Mouse (Mus musculus): ENCODE measurements around the gene Xpr1. TPM values are rescaled to one million over a fixed set of nuclear protein-coding genes. Genes with fewer than 3 reads are reported as not detected.

Gene Xpr1
- polyA plus RNA-seq, 1 experiment from 2014 or later, result 7.5 TPM

- H3K9me3 ChIP-seq (ENCODE audit: control insufficient read depth, low read length), result no peaks in the 10 kb centered on the region
- no peak overlapping the region for H3K27ac ChIP-seq (ENCODE audit: low read length)
- ATAC-seq (ENCODE audit: low read depth), result no peak
- WGBS, result 40% methylated on average over 4 of the region's 4 CpGs
- no peak overlapping the region for H3K4me3 ChIP-seq (ENCODE audit: low read length)
- H3K4me2 ChIP-seq (ENCODE audit: low read depth, low read length), result no peak overlapping the region
- H3K9ac ChIP-seq (ENCODE audit: low read length), result no peak overlapping the region
- H3K36me3 ChIP-seq (ENCODE audit: control insufficient read depth, insufficient read depth, low read length), result no peaks in the 10 kb centered on the region
- peaks cover 2% of the 10 kb centered on the region for H3K4me1 ChIP-seq (replicated peaks; ENCODE audit: control insufficient read depth, insufficient read depth, low read length)
- H3K27me3 ChIP-seq (ENCODE audit: control insufficient read depth, insufficient read depth, low read depth, low read length), result no peaks in the 10 kb centered on the region
Measured at GRCm38 (mm10) chr1:155415421-155415820, 1.8 kb downstream of the Xpr1 start.

GRCm38 (mm10) chr1:155412705-155413104 lies 4.5 kb downstream of the Xpr1 start:
- no peak overlapping the region for H3K4me3 ChIP-seq (ENCODE audit: low read length)
- no peak overlapping the region for H3K27ac ChIP-seq (ENCODE audit: low read length)
- H3K9me3 ChIP-seq (ENCODE audit: control insufficient read depth, low read length), result no peaks in the 10 kb centered on the region
- WGBS, result 77% methylated on average over 2 of the region's 2 CpGs
- no peaks in the 10 kb centered on the region for H3K27me3 ChIP-seq (ENCODE audit: control insufficient read depth, insufficient read depth, low read depth, low read length)
- H3K9ac ChIP-seq (ENCODE audit: low read length), result no peak overlapping the region
- H3K36me3 ChIP-seq (ENCODE audit: control insufficient read depth, insufficient read depth, low read length), result no peaks in the 10 kb centered on the region
- ATAC-seq (ENCODE audit: low read depth), result no peak
- no peak overlapping the region for H3K4me2 ChIP-seq (ENCODE audit: low read depth, low read length)
- peaks cover 2% of the 10 kb centered on the region for H3K4me1 ChIP-seq (replicated peaks; ENCODE audit: control insufficient read depth, insufficient read depth, low read length)

GRCm38 (mm10) chr1:155408577-155408966 lies 8.6 kb downstream of the Xpr1 start:
- no peak overlapping the region for H3K4me2 ChIP-seq (ENCODE audit: low read depth, low read length)
- no peak overlapping the region for H3K27ac ChIP-seq (ENCODE audit: low read length)
- WGBS, result 73% methylated on average over 2 of the region's 2 CpGs
- no peaks in the 10 kb centered on the region for H3K9me3 ChIP-seq (ENCODE audit: control insufficient read depth, low read length)
- no peak overlapping the region for H3K4me3 ChIP-seq (ENCODE audit: low read length)
- no peak for ATAC-seq (ENCODE audit: low read depth)
- H3K9ac ChIP-seq (ENCODE audit: low read length), result no peak overlapping the region
- no peaks in the 10 kb centered on the region for H3K4me1 ChIP-seq (replicated peaks; ENCODE audit: control insufficient read depth, insufficient read depth, low read length)
- no peaks in the 10 kb centered on the region for H3K36me3 ChIP-seq (ENCODE audit: control insufficient read depth, insufficient read depth, low read length)
- no peaks in the 10 kb centered on the region for H3K27me3 ChIP-seq (ENCODE audit: control insufficient read depth, insufficient read depth, low read depth, low read length)

- Histone ChIP-seq H3K4me2 (ENCODE audit: low read depth, low read length) (no peak overlapping the region), H3K4me1 (replicated peaks; ENCODE audit: control insufficient read depth, insufficient read depth, low read length) (no peaks in the 10 kb centered on the region), H3K4me3 (ENCODE audit: low read length) (no peak overlapping the region), H3K9ac (ENCODE audit: low read length) (no peak overlapping the region), H3K9me3 (ENCODE audit: control insufficient read depth, low read length) (no peaks in the 10 kb centered on the region), H3K27ac (ENCODE audit: low read length) (no peak overlapping the region), H3K36me3 (ENCODE audit: control insufficient read depth, insufficient read depth, low read length) (no peaks in the 10 kb centered on the region), H3K27me3 (ENCODE audit: control insufficient read depth, insufficient read depth, low read depth, low read length) (no peaks in the 10 kb centered on the region)
- WGBS, result 73% methylated on average over 11 of the region's 11 CpGs
- ATAC-seq (ENCODE audit: low read depth), result no peak
Measured at GRCm38 (mm10) chr1:155407697-155408576, 9.3 kb downstream of the Xpr1 start.

GRCm38 (mm10) chr1:155400056-155400455 lies 17.2 kb downstream of the Xpr1 start:
- no peak for ATAC-seq (ENCODE audit: low read depth)
- Histone ChIP-seq H3K36me3 (ENCODE audit: control insufficient read depth, insufficient read depth, low read length) (no peaks in the 10 kb centered on the region), H3K4me2 (ENCODE audit: low read depth, low read length) (no peak overlapping the region), H3K4me1 (replicated peaks; ENCODE audit: control insufficient read depth, insufficient read depth, low read length) (no peaks in the 10 kb centered on the region), H3K27ac (ENCODE audit: low read length) (no peak overlapping the region), H3K9me3 (ENCODE audit: control insufficient read depth, low read length) (no peaks in the 10 kb centered on the region), H3K27me3 (ENCODE audit: control insufficient read depth, insufficient read depth, low read depth, low read length) (no peaks in the 10 kb centered on the region), H3K9ac (ENCODE audit: low read length) (no peak overlapping the region), H3K4me3 (ENCODE audit: low read length) (no peak overlapping the region)
- WGBS, result 79% methylated on average over 4 of the region's 4 CpGs

- Histone ChIP-seq H3K4me3 (ENCODE audit: low read length) (no peak overlapping the region), H3K27me3 (ENCODE audit: control insufficient read depth, insufficient read depth, low read depth, low read length) (no peaks in the 10 kb centered on the region), H3K9me3 (ENCODE audit: control insufficient read depth, low read length) (no peaks in the 10 kb centered on the region), H3K4me1 (replicated peaks; ENCODE audit: control insufficient read depth, insufficient read depth, low read length) (no peaks in the 10 kb centered on the region), H3K4me2 (ENCODE audit: low read depth, low read length) (no peak overlapping the region), H3K27ac (ENCODE audit: low read length) (no peak overlapping the region), H3K36me3 (ENCODE audit: control insufficient read depth, insufficient read depth, low read length) (no peaks in the 10 kb centered on the region), H3K9ac (ENCODE audit: low read length) (no peak overlapping the region)
- no peak for ATAC-seq (ENCODE audit: low read depth)
- 71% methylated on average over 6 of the region's 6 CpGs for WGBS
Measured at GRCm38 (mm10) chr1:155394829-155395228, 22.4 kb downstream of the Xpr1 start.

DNA sequence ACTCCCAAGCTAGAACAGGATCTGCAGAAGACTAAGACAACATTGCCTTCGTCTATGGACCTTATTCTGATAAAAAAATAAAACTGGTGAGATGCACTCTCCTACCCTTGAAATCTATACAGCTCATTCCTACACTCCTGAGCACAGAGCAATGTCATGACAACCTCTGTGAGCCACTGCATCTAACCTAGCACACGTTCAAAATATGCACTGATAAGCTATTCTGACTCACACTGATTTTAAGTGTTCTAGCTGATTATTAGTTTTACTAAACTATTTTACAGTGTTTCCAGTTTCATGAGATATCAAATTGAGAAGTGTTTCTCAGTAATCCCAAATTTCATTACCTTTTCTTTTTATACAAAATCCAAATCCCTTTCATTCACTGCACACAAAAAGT lies 23.2 kb downstream of the Xpr1 start:
- no peak overlapping the region for H3K4me2 ChIP-seq (ENCODE audit: low read depth, low read length)
- no peak overlapping the region for H3K9ac ChIP-seq (ENCODE audit: low read length)

GRCm38 (mm10) chr1:155392825-155393224 lies 24.4 kb downstream of the Xpr1 start:
- H3K36me3 ChIP-seq (ENCODE audit: control insufficient read depth, insufficient read depth, low read length), result no peaks in the 10 kb centered on the region
- H3K9ac ChIP-seq (ENCODE audit: low read length), result no peak overlapping the region
- H3K27me3 ChIP-seq (ENCODE audit: control insufficient read depth, insufficient read depth, low read depth, low read length), result no peaks in the 10 kb centered on the region
- H3K4me1 ChIP-seq (replicated peaks; ENCODE audit: control insufficient read depth, insufficient read depth, low read length), result no peaks in the 10 kb centered on the region
- no peaks in the 10 kb centered on the region for H3K9me3 ChIP-seq (ENCODE audit: control insufficient read depth, low read length)
- no peak overlapping the region for H3K27ac ChIP-seq (ENCODE audit: low read length)
- no peak for ATAC-seq (ENCODE audit: low read depth)
- H3K4me3 ChIP-seq (ENCODE audit: low read length), result no peak overlapping the region
- WGBS, result 90% methylated on average over 7 of the region's 7 CpGs
- H3K4me2 ChIP-seq (ENCODE audit: low read depth, low read length), result no peak overlapping the region

More for the DNA sequence above, 23.2 kb downstream of the Xpr1 start:
- no peak overlapping the region for H3K4me3 ChIP-seq (ENCODE audit: low read length)
- ATAC-seq (ENCODE audit: low read depth), result no peak
- no peaks in the 10 kb centered on the region for H3K27me3 ChIP-seq (ENCODE audit: control insufficient read depth, insufficient read depth, low read depth, low read length)
- H3K4me1 ChIP-seq (replicated peaks; ENCODE audit: control insufficient read depth, insufficient read depth, low read length), result no peaks in the 10 kb centered on the region
- H3K36me3 ChIP-seq (ENCODE audit: control insufficient read depth, insufficient read depth, low read length), result no peaks in the 10 kb centered on the region
- WGBS, result 42% methylated on average over 2 of the region's 2 CpGs
- no peak overlapping the region for H3K27ac ChIP-seq (ENCODE audit: low read length)
- H3K9me3 ChIP-seq (ENCODE audit: control insufficient read depth, low read length), result no peaks in the 10 kb centered on the region

GRCm38 (mm10) chr1:155391537-155391936 lies 25.7 kb downstream of the Xpr1 start:
- no peak for ATAC-seq (ENCODE audit: low read depth)
- Histone ChIP-seq H3K27me3 (ENCODE audit: control insufficient read depth, insufficient read depth, low read depth, low read length) (no peaks in the 10 kb centered on the region), H3K36me3 (ENCODE audit: control insufficient read depth, insufficient read depth, low read length) (no peaks in the 10 kb centered on the region), H3K9ac (ENCODE audit: low read length) (no peak overlapping the region), H3K9me3 (ENCODE audit: control insufficient read depth, low read length) (no peaks in the 10 kb centered on the region), H3K4me1 (replicated peaks; ENCODE audit: control insufficient read depth, insufficient read depth, low read length) (no peaks in the 10 kb centered on the region), H3K27ac (ENCODE audit: low read length) (no peak overlapping the region), H3K4me2 (ENCODE audit: low read depth, low read length) (no peak overlapping the region), H3K4me3 (ENCODE audit: low read length) (no peak overlapping the region)
- WGBS, result 58% methylated on average over 4 of the region's 4 CpGs

All from lung, embryonic 16.5 days (tissue).